Mouse (Mus musculus) adrenal gland, postnatal 10 days (tissue): ENCODE results near the gene Acsl6. TPM values are rescaled to one million over a fixed set of nuclear protein-coding genes. Genes with fewer than 3 reads are reported as not detected.

Experiments used
- DNase-seq: peaks from one replicate; pipeline ENCODE4 v3.0.0; 2021; ENCODE audit warnings: mixed read lengths
- total RNA-seq, 2 experiments: library from RNA; stranded (reverse); gene quantifications; 2 replicates each; pipeline ENCODE4 v1.2.3; 2021

The Acsl6 gene
- total RNA-seq, 2 experiments from 2014 or later: 2.2 to 3.6 TPM

- peak; percentile 85 for DNase-seq
These were observed 3.7 kb downstream of the Acsl6 start for GRCm38 (mm10) chr11:54307139-54307816.

DNA sequence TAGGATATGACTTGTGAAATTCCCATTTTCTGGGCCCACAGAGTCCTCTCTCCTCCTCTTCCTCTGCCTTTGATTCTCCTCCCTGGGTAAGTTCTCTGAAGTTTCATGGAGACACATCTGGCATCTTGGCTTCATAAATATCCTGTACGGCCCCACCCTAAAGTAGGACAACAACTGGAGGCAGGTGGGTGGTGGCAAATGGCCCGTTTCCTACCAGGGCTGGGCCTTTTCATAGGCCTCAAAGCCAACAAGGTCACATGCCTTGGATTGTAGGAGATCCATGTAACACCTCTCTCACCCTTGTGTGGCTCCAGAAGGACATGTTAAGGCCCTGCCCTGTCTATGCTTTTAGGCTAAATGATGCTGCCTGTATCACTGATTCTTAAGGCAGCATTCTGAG lies 7.0 kb downstream of the Acsl6 start:
- DNase-seq: no peak

- peak; percentile 64 for DNase-seq
These were observed 8.4 kb downstream of the Acsl6 start for GRCm38 (mm10) chr11:54312021-54312420.

DNA sequence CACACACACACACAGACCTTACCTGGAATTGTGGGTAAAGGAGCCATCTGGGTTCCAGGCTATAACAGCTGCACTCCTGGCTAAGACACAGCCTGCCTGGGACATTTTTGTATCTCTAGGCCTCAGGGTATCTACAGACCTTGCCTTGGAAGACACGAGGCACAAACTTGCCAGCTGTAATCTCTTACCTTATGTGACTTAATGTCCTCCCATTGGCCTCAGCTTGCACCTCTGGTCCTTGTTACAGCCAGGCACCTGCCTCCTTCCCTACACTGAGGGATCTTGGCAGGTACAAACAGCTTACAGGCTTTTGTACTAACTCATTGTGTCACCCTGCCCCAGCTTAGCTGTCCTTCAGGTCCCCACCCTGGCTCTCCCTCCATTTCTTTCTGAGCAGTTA lies 9.0 kb downstream of the Acsl6 start:
- no peak for DNase-seq

DNA sequence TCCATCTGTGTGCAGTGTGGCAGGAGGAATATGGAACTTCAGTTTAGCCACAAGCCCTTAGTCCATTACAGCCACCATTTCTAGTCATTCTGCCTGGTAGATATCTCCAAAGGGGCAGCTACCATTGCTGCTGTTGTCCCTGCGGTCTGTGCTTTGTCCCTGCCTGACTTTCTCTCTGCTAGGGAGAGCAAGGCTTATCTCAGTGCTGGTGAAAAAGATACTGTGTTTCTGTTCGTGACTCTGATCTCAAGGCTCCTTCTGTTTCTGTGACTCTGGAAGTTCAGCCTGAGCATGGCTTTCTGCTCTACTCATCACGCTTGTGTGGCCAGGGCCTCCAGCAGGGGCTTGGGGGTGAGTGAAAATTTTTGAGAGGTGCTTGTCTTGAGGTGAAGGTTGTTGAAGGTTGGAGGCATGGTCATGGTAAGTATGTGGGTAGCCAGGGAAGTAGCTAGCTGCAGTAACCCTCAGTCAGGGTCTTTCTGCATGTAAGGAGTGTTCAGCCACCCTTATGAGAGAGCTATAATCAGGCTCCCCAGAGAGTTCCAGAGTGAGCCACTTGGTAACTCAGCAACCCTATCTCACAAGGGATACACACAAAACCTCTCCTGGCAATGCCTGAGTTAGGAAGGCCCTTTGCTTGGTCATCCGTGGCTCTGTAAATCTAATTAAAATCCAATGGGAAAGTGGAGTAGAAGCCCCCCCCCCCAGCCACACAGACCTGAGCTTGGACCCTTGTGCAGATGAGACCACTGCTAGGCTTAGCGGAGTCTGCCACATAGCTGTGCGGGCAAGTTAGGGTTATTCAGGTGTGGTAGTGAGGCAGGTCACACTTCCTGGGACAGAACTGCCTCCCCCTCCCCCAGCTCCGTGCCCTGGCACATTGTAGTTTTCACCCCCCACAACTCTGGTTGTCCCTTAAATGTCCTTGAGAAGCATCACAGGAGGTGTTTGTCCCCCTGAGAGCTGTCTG lies 10.1 kb downstream of the Acsl6 start:
- DNase-seq: no peak

- DNase-seq: peak; percentile 51
These were observed 11.1 kb downstream of the Acsl6 start for GRCm38 (mm10) chr11:54314740-54315139.

DNA sequence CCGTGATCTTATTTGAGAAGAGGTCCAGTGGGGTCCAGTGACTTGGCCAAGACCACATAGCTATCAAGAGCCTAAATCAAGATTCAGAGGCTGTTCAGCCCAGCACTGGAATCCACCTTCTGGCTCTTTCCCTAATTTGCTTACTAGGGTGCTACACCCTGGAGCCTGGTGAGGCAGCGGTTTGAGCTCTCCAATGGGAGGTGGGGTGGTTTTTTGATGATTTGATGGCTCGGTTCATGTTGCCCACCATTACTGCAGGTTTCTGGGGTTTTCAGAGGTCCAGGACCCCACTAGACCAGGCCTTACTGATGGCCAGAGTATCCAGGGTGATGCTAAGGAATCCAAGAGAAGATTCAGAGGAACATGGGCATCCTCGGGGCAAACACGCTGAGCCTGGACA lies 11.7 kb downstream of the Acsl6 start:
- no peak for DNase-seq

- no peak for DNase-seq
These were observed 13.8 kb downstream of the Acsl6 start for GRCm38 (mm10) chr11:54317361-54317760.

DNA sequence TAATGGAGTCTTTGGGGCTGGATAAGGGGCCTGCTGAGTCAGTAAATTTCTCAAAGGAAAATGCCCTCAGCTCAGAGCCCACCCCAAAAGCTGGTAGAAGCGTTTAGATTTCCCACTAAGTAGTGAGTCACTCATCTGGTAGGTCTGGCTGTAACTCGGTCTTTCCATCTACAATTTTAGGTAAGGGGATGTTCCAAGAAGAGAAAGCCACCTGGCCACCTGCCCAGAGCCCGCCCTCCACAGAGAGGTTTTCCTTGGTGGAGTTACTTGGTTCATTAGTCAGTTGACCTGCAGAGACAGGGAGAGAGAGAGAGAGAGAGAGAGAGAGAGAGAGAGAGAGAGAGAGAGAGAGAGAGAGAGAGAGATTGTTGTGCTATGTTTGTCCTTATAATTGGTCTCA lies 14.2 kb downstream of the Acsl6 start:
- no peak for DNase-seq

- DNase-seq: no peak
These were observed 18.4 kb downstream of the Acsl6 start for GRCm38 (mm10) chr11:54321802-54322532.

DNA sequence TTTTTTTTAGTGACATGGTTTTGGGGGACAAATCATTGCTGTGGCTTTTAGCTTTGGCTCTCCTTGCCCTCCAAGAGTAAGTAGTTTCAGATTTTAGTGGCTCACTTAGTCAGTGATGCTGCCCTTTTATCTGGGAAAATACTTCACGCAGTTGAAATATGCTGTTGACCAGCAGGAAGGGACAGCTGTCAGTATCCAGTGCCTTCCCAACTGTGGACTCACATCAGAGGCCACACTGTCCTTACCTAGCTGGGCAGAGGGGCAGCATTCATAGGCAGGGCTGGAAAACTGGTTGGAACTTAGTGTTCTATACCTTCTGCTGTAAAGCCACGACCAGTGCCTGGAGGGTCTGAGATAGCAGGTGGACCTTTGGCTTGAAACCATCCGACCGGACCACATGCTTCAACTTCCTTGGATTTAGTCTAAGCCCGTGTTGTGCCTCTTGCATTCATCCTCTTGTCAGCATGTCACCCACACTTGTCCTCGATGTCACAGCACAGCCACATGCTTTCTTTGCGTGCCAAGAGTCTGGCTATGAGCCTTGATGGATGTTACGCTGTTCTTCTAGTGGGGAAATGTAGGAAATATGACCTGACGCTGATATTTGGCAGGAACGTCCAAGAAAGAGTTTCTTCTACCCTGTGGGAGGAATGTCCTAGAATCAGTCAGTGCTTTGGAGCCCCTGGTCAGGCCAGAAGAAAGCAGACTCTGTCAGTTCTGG lies 28.0 kb downstream of the Acsl6 start:
- DNase-seq: no peak

- DNase-seq: no peak
These were observed 32.6 kb downstream of the Acsl6 start for GRCm38 (mm10) chr11:54336165-54336707.

DNA sequence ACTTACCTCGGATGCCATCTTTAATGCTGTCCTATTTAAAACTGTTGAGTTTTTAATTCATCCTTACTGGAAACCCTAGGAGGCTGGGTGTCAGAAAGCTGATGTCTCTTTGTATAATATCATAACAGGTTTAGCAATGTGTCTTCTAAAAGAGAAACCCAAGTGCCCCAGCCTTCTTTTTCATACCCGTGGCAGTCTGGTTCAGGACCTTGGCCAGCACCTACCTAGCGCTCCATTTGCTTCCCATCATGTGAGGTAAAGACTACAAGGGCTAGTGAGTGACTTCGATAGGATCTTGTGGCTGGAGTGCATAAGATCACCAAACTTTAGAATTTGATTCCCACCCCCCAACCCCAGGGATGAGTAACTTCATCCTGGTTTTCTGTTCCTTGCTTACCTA lies 40.1 kb downstream of the Acsl6 start:
- peak; percentile 66 for DNase-seq

DNA sequence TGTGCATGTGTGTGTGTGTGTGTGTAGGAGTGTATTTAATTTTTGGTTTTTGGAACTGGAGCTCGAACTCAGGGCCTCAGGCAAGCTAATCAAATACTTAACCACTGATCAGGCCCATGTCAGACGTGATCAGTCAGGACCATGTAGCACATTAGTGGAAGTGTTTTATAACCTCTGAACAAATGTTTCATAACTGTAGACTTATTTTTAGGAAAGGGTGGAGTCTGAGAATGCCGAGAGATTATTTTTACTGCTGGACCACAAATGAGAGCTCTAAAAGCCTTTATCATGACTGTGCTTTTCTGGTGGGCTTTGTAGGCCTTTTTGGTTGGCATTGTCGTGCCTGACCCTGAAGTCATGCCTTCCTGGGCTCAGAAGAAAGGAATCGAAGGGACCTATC lies 48.1 kb downstream of the Acsl6 start:
- DNase-seq: no peak

GRCm38 (mm10) chr11:54353121-54353576 lies 49.6 kb downstream of the Acsl6 start:
- DNase-seq: no peak

- DNase-seq: peak; percentile 40
These were observed 51.3 kb downstream of the Acsl6 start for GRCm38 (mm10) chr11:54354595-54355563.

- DNase-seq: no peak
These were observed 52.0 kb downstream of the Acsl6 start for GRCm38 (mm10) chr11:54355564-54355955.

- DNase-seq: peak; percentile 20
These were observed 53.1 kb downstream of the Acsl6 start for GRCm38 (mm10) chr11:54356676-54357075.

- DNase-seq: no peak
These were observed 69.0 kb downstream of the Acsl6 start for GRCm38 (mm10) chr11:54372553-54372952.

DNA sequence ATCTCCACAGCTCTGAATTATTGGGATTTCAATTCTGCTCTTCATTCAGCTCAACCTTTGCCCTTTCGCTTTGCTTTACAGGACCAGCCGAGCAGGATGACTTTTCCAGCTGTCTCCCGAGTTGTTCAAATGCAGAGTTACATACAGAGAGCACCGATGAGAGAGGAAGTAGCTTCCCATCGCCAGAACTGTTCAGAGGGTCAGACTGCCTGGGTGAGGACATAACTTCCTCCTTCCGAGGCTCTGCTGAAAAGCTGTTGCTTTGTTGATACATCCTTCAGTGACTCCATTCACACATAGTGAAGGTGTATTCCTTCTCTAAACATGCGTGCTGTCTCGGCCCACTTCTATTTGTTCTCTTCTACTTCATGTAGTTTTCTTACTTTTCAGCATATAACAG lies 86.8 kb downstream of the Acsl6 start:
- no peak for DNase-seq
